Mouse (Mus musculus): ENCODE measurements around the gene Ralgds. TPM values are rescaled to one million over a fixed set of nuclear protein-coding genes. Genes with fewer than 3 reads are reported as not detected.

The Ralgds gene
- polyA plus RNA-seq, 1 experiment, result 36.6 TPM

DNA sequence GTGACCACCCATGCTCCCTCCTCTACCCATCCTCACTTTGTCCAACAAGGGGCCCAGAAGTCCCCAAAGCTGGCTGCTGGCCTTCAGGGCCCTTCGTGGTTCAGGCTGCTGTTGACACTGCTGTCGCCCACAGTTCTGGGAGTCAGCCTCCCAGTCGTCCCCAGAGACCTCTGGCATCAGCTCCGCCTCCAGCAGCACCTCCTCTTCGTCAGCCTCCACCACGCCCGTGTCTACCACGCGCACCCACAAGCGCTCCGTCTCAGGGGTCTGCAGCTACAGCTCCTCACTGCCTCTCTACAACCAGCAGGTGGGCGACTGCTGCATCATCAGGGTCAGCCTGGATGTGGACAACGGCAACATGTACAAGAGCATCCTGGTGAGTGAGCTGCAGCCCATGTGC is 36.2 kb downstream of the Ralgds start:
- Histone ChIP-seq H3K27me3 (ENCODE audit: control insufficient read depth, insufficient read depth, low read length) (no peaks in the 10 kb centered on the region), H3K4me1 (ENCODE audit: control insufficient read depth, insufficient read depth, insufficient read length) (no peaks in the 10 kb centered on the region; the same call in 1 of the 2 replicates), H3K36me3 (ENCODE audit: control insufficient read depth, insufficient read depth, low read length) (peaks cover 40% of the 10 kb centered on the region), H3K27ac (ENCODE audit: insufficient read depth, low read length) (no peak overlapping the region), H3K4me3 (ENCODE audit: extremely low read depth, insufficient read depth, insufficient read length) (no peak overlapping the region)
- WGBS, result 90% methylated on average over 13 of the region's 13 CpGs
- TF ChIP-seq CTCF (IDR thresholded peaks at IDR 0.05; ENCODE audit: extremely low read depth, insufficient read depth, insufficient read length, insufficient replicate concordance) (no peak), POLR2A (IDR thresholded peaks at IDR 0.05; ENCODE audit: low read depth, low read length) (no peak)
- DNase-seq (ENCODE audit: low read depth in 1 of 2, low spot score in 2 of 2), result no peak

DNA sequence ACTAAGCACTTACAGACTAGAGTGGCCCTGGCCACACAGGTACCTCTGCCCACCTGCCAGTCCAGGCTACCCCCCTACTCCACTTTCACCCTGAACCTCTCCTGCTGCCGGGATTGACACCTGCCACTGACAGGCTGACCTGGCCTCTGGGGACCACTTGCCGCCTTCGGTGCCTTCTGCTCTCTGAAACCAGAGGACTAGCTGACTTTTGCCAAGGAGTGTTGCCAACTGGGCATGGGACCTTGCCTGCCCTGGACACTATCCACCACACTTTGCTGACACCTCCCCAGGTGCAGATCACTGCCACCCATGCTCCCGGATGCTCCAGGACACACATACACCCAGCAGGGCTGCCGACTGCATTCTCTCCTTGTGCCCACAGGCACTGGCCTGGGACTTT is 39.4 kb downstream of the Ralgds start:
- Histone ChIP-seq H3K36me3 (ENCODE audit: control insufficient read depth, insufficient read depth, low read length) (peaks cover 33% of the 10 kb centered on the region), H3K4me1 (ENCODE audit: control insufficient read depth, insufficient read depth, insufficient read length) (no peaks in the 10 kb centered on the region; the same call in 1 of the 2 replicates), H3K27me3 (ENCODE audit: control insufficient read depth, insufficient read depth, low read length) (no peaks in the 10 kb centered on the region), H3K4me3 (ENCODE audit: extremely low read depth, insufficient read depth, insufficient read length) (no peak overlapping the region), H3K27ac (ENCODE audit: insufficient read depth, low read length) (no peak overlapping the region)
- WGBS, result 89% methylated on average over 5 of the region's 5 CpGs
- DNase-seq (ENCODE audit: low read depth in 1 of 2, low spot score in 2 of 2), result no peak
- TF ChIP-seq CTCF (IDR thresholded peaks at IDR 0.05; ENCODE audit: extremely low read depth, insufficient read depth, insufficient read length, insufficient replicate concordance), result no peak
- TF ChIP-seq POLR2A (IDR thresholded peaks at IDR 0.05; ENCODE audit: low read depth, low read length), result no peak

DNA sequence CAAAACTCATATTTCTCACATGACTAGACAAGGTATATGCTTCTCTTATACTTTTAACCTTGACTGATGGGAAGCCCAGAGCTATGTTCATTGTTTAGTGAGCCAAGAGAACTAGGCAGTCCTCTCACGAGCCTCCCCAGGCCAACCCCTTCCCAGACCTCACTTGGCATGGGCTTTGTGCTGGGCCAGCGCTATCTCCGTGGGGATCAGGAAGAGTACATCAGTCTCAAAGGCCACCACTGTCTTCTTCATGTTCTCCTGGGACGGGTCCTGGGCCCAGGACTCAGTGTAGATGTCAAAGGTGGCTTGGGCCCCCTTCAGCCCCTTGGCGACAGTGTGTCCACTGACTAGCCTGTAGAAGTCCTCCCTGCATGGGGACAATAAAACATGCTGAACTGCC is 44.5 kb downstream of the Ralgds start:
- Histone ChIP-seq H3K27me3 (ENCODE audit: control insufficient read depth, insufficient read depth, low read length) (no peaks in the 10 kb centered on the region), H3K27ac (ENCODE audit: insufficient read depth, low read length) (no peak overlapping the region), H3K4me1 (ENCODE audit: control insufficient read depth, insufficient read depth, insufficient read length) (no peaks in the 10 kb centered on the region), H3K36me3 (ENCODE audit: control insufficient read depth, insufficient read depth, low read length) (peaks cover 3% of the 10 kb centered on the region; the same call in 1 of the 2 replicates), H3K4me3 (ENCODE audit: extremely low read depth, insufficient read depth, insufficient read length) (no peak overlapping the region)
- TF ChIP-seq CTCF (IDR thresholded peaks at IDR 0.05; ENCODE audit: extremely low read depth, insufficient read depth, insufficient read length, insufficient replicate concordance), result no peak
- TF ChIP-seq POLR2A (IDR thresholded peaks at IDR 0.05; ENCODE audit: low read depth, low read length), result no peak
- WGBS, result 87% methylated on average over 5 of the region's 5 CpGs
- no peak for DNase-seq (ENCODE audit: low read depth in 1 of 2, low spot score in 2 of 2)

DNA sequence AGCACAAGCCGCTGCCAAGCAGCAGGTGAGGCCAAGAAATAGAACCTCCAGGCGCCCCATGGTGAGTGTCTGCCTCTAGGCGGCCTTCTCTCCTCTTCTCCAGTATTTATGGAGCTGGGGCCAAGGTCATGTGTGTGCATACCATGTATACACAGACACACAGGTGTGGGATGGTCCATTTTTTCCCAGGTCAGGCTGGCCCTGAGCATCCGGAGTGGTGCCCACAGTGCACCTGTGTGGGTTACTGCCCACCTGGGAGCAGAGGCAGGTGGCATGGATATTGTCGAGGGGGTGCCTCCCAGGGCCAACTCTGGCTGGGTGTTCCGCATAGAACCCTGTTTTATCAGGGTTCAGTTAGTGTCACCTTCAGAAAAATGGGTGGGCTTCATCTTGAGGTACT is 50.4 kb downstream of the Ralgds start, which contains the start of gene Cel:
Cel (minus strand) TSS at position 101 of the 400 bp plus-strand sequence.
- peaks cover 7% of the 10 kb centered on the region for H3K36me3 ChIP-seq (ENCODE audit: control insufficient read depth, insufficient read depth, low read length)
- H3K27ac ChIP-seq (ENCODE audit: insufficient read depth, low read length), result no peak within 1 kb of the TSS
- no peaks in the 10 kb centered on the region for H3K4me1 ChIP-seq (ENCODE audit: control insufficient read depth, insufficient read depth, insufficient read length)
- no peak for TF ChIP-seq CTCF (IDR thresholded peaks at IDR 0.05; ENCODE audit: extremely low read depth, insufficient read depth, insufficient read length, insufficient replicate concordance)
- TF ChIP-seq POLR2A (IDR thresholded peaks at IDR 0.05; ENCODE audit: low read depth, low read length), result no peak
- no peaks in the 10 kb centered on the region for H3K27me3 ChIP-seq (ENCODE audit: control insufficient read depth, insufficient read depth, low read length)
- no peak for DNase-seq (ENCODE audit: low read depth in 1 of 2, low spot score in 2 of 2)
- WGBS, result 87% methylated on average over 6 of the region's 6 CpGs
- no peak within 1 kb of the TSS for H3K4me3 ChIP-seq (ENCODE audit: extremely low read depth, insufficient read depth, insufficient read length)

DNA sequence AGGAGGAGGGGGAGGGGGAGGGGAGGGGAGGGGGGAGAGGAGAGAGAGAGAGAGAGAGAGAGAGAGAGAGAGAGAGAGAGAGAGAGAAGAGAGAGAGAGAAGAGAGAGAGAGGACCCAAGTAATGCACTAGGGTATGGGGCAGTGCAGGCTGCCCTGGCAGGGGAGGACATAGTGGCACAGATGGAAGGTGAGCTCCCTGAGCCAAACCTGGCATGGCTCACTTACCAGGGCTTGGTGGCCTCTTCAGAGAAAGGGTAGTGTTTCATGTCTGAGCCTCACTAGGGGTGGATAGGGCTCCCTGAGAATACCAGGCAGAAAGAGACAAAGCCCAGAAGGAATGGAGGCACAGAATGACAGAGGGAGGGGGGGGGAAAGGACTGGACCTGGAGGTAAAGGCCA is 50.9 kb downstream of the Ralgds start:
- Histone ChIP-seq H3K4me3 (ENCODE audit: extremely low read depth, insufficient read depth, insufficient read length) (no peak overlapping the region), H3K27ac (ENCODE audit: insufficient read depth, low read length) (no peak overlapping the region), H3K36me3 (ENCODE audit: control insufficient read depth, insufficient read depth, low read length) (peaks cover 7% of the 10 kb centered on the region), H3K4me1 (ENCODE audit: control insufficient read depth, insufficient read depth, insufficient read length) (no peaks in the 10 kb centered on the region), H3K27me3 (ENCODE audit: control insufficient read depth, insufficient read depth, low read length) (no peaks in the 10 kb centered on the region)
- DNase-seq (ENCODE audit: low read depth in 1 of 2, low spot score in 2 of 2), result no peak
- TF ChIP-seq POLR2A (IDR thresholded peaks at IDR 0.05; ENCODE audit: low read depth, low read length) (no peak), CTCF (IDR thresholded peaks at IDR 0.05; ENCODE audit: extremely low read depth, insufficient read depth, insufficient read length, insufficient replicate concordance) (no peak)

DNA sequence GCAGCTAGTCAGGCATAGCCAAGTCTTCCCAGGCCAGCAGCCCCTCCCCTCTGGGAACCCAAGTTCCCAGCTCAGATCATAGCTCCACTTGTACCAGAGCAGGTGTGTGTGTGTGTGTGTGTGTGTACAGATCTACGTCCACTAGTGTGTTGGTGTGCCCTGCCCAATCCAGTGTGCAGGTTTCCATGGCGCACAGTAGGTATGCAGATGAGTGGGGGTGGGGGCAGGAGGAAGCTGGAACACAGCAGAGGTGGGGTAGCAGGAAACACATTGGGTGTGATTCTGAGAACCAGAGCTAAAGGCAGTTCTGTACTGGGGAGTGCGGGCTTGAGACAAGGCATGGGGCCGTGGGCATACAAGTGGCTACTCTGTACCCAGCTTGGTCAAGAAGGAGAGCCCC is 51.5 kb downstream of the Ralgds start:
- TF ChIP-seq POLR2A (IDR thresholded peaks at IDR 0.05; ENCODE audit: low read depth, low read length), result no peak
- no peak for TF ChIP-seq CTCF (IDR thresholded peaks at IDR 0.05; ENCODE audit: extremely low read depth, insufficient read depth, insufficient read length, insufficient replicate concordance)
- peaks cover 9% of the 10 kb centered on the region for H3K36me3 ChIP-seq (ENCODE audit: control insufficient read depth, insufficient read depth, low read length)
- 89% methylated on average over 4 of the region's 4 CpGs for WGBS
- no peaks in the 10 kb centered on the region for H3K4me1 ChIP-seq (ENCODE audit: control insufficient read depth, insufficient read depth, insufficient read length)
- no peak overlapping the region for H3K27ac ChIP-seq (ENCODE audit: insufficient read depth, low read length)
- H3K4me3 ChIP-seq (ENCODE audit: extremely low read depth, insufficient read depth, insufficient read length), result no peak overlapping the region
- DNase-seq (ENCODE audit: low read depth in 1 of 2, low spot score in 2 of 2), result no peak
- H3K27me3 ChIP-seq (ENCODE audit: control insufficient read depth, insufficient read depth, low read length), result no peaks in the 10 kb centered on the region

DNA sequence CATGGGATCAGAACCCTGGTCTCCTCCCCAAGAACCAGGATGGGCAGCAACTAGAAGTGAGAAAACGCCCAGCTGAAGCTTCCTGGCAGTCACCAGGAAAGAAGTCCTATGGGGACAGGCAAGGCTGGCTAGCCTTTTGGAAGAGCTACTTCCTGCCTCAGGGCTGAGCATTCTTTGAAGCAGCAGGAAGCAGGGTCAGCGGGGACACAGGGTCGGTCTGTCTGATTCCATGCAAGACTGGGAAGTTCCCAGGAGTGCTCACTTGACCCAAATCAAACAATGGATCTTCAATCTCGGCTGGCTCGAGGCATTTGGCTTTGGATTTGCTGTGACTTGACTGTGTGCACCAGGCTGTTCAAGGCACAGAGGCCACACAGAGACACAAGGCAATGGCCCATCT is 53.6 kb downstream of the Ralgds start:
- H3K27me3 ChIP-seq (ENCODE audit: control insufficient read depth, insufficient read depth, low read length), result no peaks in the 10 kb centered on the region
- H3K4me3 ChIP-seq (ENCODE audit: extremely low read depth, insufficient read depth, insufficient read length), result no peak overlapping the region
- H3K36me3 ChIP-seq (ENCODE audit: control insufficient read depth, insufficient read depth, low read length), result peaks cover 17% of the 10 kb centered on the region
- no peak for TF ChIP-seq CTCF (IDR thresholded peaks at IDR 0.05; ENCODE audit: extremely low read depth, insufficient read depth, insufficient read length, insufficient replicate concordance)
- TF ChIP-seq POLR2A (IDR thresholded peaks at IDR 0.05; ENCODE audit: low read depth, low read length), result no peak
- WGBS, result 87% methylated on average over 5 of the region's 5 CpGs
- H3K27ac ChIP-seq (ENCODE audit: insufficient read depth, low read length), result no peak overlapping the region
- no peaks in the 10 kb centered on the region for H3K4me1 ChIP-seq (ENCODE audit: control insufficient read depth, insufficient read depth, insufficient read length)
- DNase-seq (ENCODE audit: low read depth in 1 of 2, low spot score in 2 of 2), result no peak

Measured in spleen, adult 2 months (tissue).